Mouse (Mus musculus): Measurements from ENCODE around the gene Pafah1b3.

GRCm38 (mm10) chr7:25275555-25276298 lies 22.1 kb downstream of the Pafah1b3 start:
- TF ChIP-seq CTCF (IDR thresholded peaks at IDR 0.05; ENCODE audit: extremely low read depth, insufficient read depth, insufficient read length, insufficient replicate concordance) (no peak), POLR2A (IDR thresholded peaks at IDR 0.05; ENCODE audit: low read depth, low read length) (no peak)

Measured in spleen, adult 2 months (tissue).